Mouse (Mus musculus): Measurements from ENCODE around the gene Grhpr. TPM values are rescaled to one million over a fixed set of nuclear protein-coding genes. Genes with fewer than 3 reads are reported as not detected.
"Not testable (repeated sequence)": the region's sequence is repeated elsewhere in the genome, so short reads cannot be mapped to it uniquely, and the experiment has no call there.

The Grhpr gene
- polyA plus RNA-seq, 1 experiment from 2014 or later = 38.2 TPM

GRCm38 (mm10) chr4:44946126-44946525, 35.1 kb upstream of the Grhpr start:
- not testable (repeated sequence) for H3K27me3 ChIP-seq (ENCODE audit: control insufficient read depth, insufficient read depth, low read length); H3K9ac ChIP-seq (ENCODE audit: low read length); H3K9me3 ChIP-seq (ENCODE audit: control insufficient read depth, low read length); H3K27ac ChIP-seq (ENCODE audit: low read depth, low read length); H3K4me2 ChIP-seq; H3K4me1 ChIP-seq (ENCODE audit: control insufficient read depth, insufficient read depth, low read length); DNase-seq (ENCODE audit: low spot score, missing footprints); ATAC-seq (ENCODE audit: low FRiP score); H3K4me3 ChIP-seq (ENCODE audit: low read depth, low read length); H3K36me3 ChIP-seq (ENCODE audit: control insufficient read depth, insufficient read depth, low read length)
- 98% methylated on average over 2 of the region's 2 CpGs for WGBS

- no peaks in the 10 kb centered on the region for H3K27me3 ChIP-seq (ENCODE audit: control insufficient read depth, insufficient read depth, low read length)
- H3K4me3 ChIP-seq (ENCODE audit: low read depth, low read length) = no peak overlapping the region
- no peak overlapping the region for H3K27ac ChIP-seq (ENCODE audit: low read depth, low read length)
- DNase-seq (ENCODE audit: low spot score, missing footprints) = no peak
- H3K4me2 ChIP-seq = no peak overlapping the region
- no peaks in the 10 kb centered on the region for H3K9me3 ChIP-seq (ENCODE audit: control insufficient read depth, low read length)
- no peak for ATAC-seq (ENCODE audit: low FRiP score)
- WGBS = 88% methylated on average over 5 of the region's 5 CpGs
- no peaks in the 10 kb centered on the region for H3K4me1 ChIP-seq (ENCODE audit: control insufficient read depth, insufficient read depth, low read length)
- H3K9ac ChIP-seq (ENCODE audit: low read length) = no peak overlapping the region
- H3K36me3 ChIP-seq (ENCODE audit: control insufficient read depth, insufficient read depth, low read length) = no peaks in the 10 kb centered on the region
Observed at GRCm38 (mm10) chr4:44947464-44947863, 33.7 kb upstream of the Grhpr start.

GRCm38 (mm10) chr4:44948314-44948713, 32.9 kb upstream of the Grhpr start:
- H3K4me3 ChIP-seq (ENCODE audit: low read depth, low read length) = no peak overlapping the region
- H3K27ac ChIP-seq (ENCODE audit: low read depth, low read length) = no peak overlapping the region
- no peak overlapping the region for H3K9ac ChIP-seq (ENCODE audit: low read length)
- no peaks in the 10 kb centered on the region for H3K27me3 ChIP-seq (ENCODE audit: control insufficient read depth, insufficient read depth, low read length)
- H3K9me3 ChIP-seq (ENCODE audit: control insufficient read depth, low read length) = no peaks in the 10 kb centered on the region
- DNase-seq (ENCODE audit: low spot score, missing footprints) (peak; percentile 73), ATAC-seq (ENCODE audit: low FRiP score) (no peak)
- H3K36me3 ChIP-seq (ENCODE audit: control insufficient read depth, insufficient read depth, low read length) = no peaks in the 10 kb centered on the region
- no peak overlapping the region for H3K4me2 ChIP-seq
- 94% methylated on average over 1 of the region's 1 CpGs for WGBS
- H3K4me1 ChIP-seq (ENCODE audit: control insufficient read depth, insufficient read depth, low read length) = no peaks in the 10 kb centered on the region

- Histone ChIP-seq H3K4me3 (ENCODE audit: low read depth, low read length) (no peak overlapping the region), H3K27ac (ENCODE audit: low read depth, low read length) (no peak overlapping the region), H3K27me3 (ENCODE audit: control insufficient read depth, insufficient read depth, low read length) (no peaks in the 10 kb centered on the region), H3K4me2 (no peak overlapping the region), H3K9ac (ENCODE audit: low read length) (no peak overlapping the region), H3K36me3 (ENCODE audit: control insufficient read depth, insufficient read depth, low read length) (no peaks in the 10 kb centered on the region), H3K4me1 (ENCODE audit: control insufficient read depth, insufficient read depth, low read length) (no peaks in the 10 kb centered on the region), H3K9me3 (ENCODE audit: control insufficient read depth, low read length) (no peaks in the 10 kb centered on the region)
- peak; percentile 81 for DNase-seq (ENCODE audit: low spot score, missing footprints)
- WGBS = 75% methylated on average over 9 of the region's 9 CpGs
- ATAC-seq (ENCODE audit: low FRiP score) = no peak
Observed at GRCm38 (mm10) chr4:44953041-44953440, 28.2 kb upstream of the Grhpr start.

GRCm38 (mm10) chr4:44958776-44959175, 22.4 kb upstream of the Grhpr start:
- Histone ChIP-seq H3K27me3 (ENCODE audit: control insufficient read depth, insufficient read depth, low read length) (no peaks in the 10 kb centered on the region), H3K4me3 (ENCODE audit: low read depth, low read length) (no peak overlapping the region), H3K36me3 (ENCODE audit: control insufficient read depth, insufficient read depth, low read length) (no peaks in the 10 kb centered on the region), H3K4me2 (no peak overlapping the region), H3K9ac (ENCODE audit: low read length) (no peak overlapping the region), H3K27ac (ENCODE audit: low read depth, low read length) (no peak overlapping the region), H3K4me1 (ENCODE audit: control insufficient read depth, insufficient read depth, low read length) (no peaks in the 10 kb centered on the region), H3K9me3 (ENCODE audit: control insufficient read depth, low read length) (no peaks in the 10 kb centered on the region)
- DNase-seq (ENCODE audit: low spot score, missing footprints) (no peak), ATAC-seq (ENCODE audit: low FRiP score) (no peak)
- WGBS = 90% methylated on average over 9 of the region's 9 CpGs

GRCm38 (mm10) chr4:44959220-44959619, 22.0 kb upstream of the Grhpr start:
- H3K4me1 ChIP-seq (ENCODE audit: control insufficient read depth, insufficient read depth, low read length) = no peaks in the 10 kb centered on the region
- H3K4me2 ChIP-seq = no peak overlapping the region
- ATAC-seq (ENCODE audit: low FRiP score) = no peak
- 89% methylated on average over 13 of the region's 13 CpGs for whole genome bisulfite sequencing
- H3K9me3 ChIP-seq (ENCODE audit: control insufficient read depth, low read length) = no peaks in the 10 kb centered on the region
- no peaks in the 10 kb centered on the region for H3K27me3 ChIP-seq (ENCODE audit: control insufficient read depth, insufficient read depth, low read length)
- H3K4me3 ChIP-seq (ENCODE audit: low read depth, low read length) = no peak overlapping the region
- H3K9ac ChIP-seq (ENCODE audit: low read length) = no peak overlapping the region
- H3K36me3 ChIP-seq (ENCODE audit: control insufficient read depth, insufficient read depth, low read length) = no peaks in the 10 kb centered on the region
- H3K27ac ChIP-seq (ENCODE audit: low read depth, low read length) = no peak overlapping the region
- no peak for DNase-seq (ENCODE audit: low spot score, missing footprints)

GRCm38 (mm10) chr4:44963156-44963555, 18.0 kb upstream of the Grhpr start:
- 81% methylated on average over 11 of the region's 11 CpGs for WGBS
- ATAC-seq (ENCODE audit: low FRiP score) (no peak), DNase-seq (ENCODE audit: low spot score, missing footprints) (peak; percentile 35)
- H3K36me3 ChIP-seq (ENCODE audit: control insufficient read depth, insufficient read depth, low read length) = no peaks in the 10 kb centered on the region
- no peaks in the 10 kb centered on the region for H3K9me3 ChIP-seq (ENCODE audit: control insufficient read depth, low read length)
- no peak overlapping the region for H3K27ac ChIP-seq (ENCODE audit: low read depth, low read length)
- no peak overlapping the region for H3K4me3 ChIP-seq (ENCODE audit: low read depth, low read length)
- no peaks in the 10 kb centered on the region for H3K4me1 ChIP-seq (ENCODE audit: control insufficient read depth, insufficient read depth, low read length)
- no peak overlapping the region for H3K4me2 ChIP-seq
- H3K27me3 ChIP-seq (ENCODE audit: control insufficient read depth, insufficient read depth, low read length) = no peaks in the 10 kb centered on the region
- H3K9ac ChIP-seq (ENCODE audit: low read length) = no peak overlapping the region

- DNase-seq (ENCODE audit: low spot score, missing footprints) = no peak
- H3K4me2 ChIP-seq = no peak overlapping the region
- no peaks in the 10 kb centered on the region for H3K9me3 ChIP-seq (ENCODE audit: control insufficient read depth, low read length)
- WGBS = 92% methylated on average over 2 of the region's 2 CpGs
- no peaks in the 10 kb centered on the region for H3K36me3 ChIP-seq (ENCODE audit: control insufficient read depth, insufficient read depth, low read length)
- no peak for ATAC-seq (ENCODE audit: low FRiP score)
- no peaks in the 10 kb centered on the region for H3K4me1 ChIP-seq (ENCODE audit: control insufficient read depth, insufficient read depth, low read length)
- H3K4me3 ChIP-seq (ENCODE audit: low read depth, low read length) = no peak overlapping the region
- no peaks in the 10 kb centered on the region for H3K27me3 ChIP-seq (ENCODE audit: control insufficient read depth, insufficient read depth, low read length)
- H3K9ac ChIP-seq (ENCODE audit: low read length) = no peak overlapping the region
- no peak overlapping the region for H3K27ac ChIP-seq (ENCODE audit: low read depth, low read length)
Observed at GRCm38 (mm10) chr4:44965175-44965574, 16.0 kb upstream of the Grhpr start.

GRCm38 (mm10) chr4:44965736-44966135, 15.5 kb upstream of the Grhpr start:
- DNase-seq (ENCODE audit: low spot score, missing footprints) (no peak), ATAC-seq (ENCODE audit: low FRiP score) (no peak)
- Histone ChIP-seq H3K27me3 (ENCODE audit: control insufficient read depth, insufficient read depth, low read length) (no peaks in the 10 kb centered on the region), H3K9ac (ENCODE audit: low read length) (no peak overlapping the region), H3K4me3 (ENCODE audit: low read depth, low read length) (no peak overlapping the region), H3K27ac (ENCODE audit: low read depth, low read length) (no peak overlapping the region), H3K4me2 (no peak overlapping the region), H3K9me3 (ENCODE audit: control insufficient read depth, low read length) (no peaks in the 10 kb centered on the region), H3K36me3 (ENCODE audit: control insufficient read depth, insufficient read depth, low read length) (no peaks in the 10 kb centered on the region), H3K4me1 (ENCODE audit: control insufficient read depth, insufficient read depth, low read length) (no peaks in the 10 kb centered on the region)
- WGBS = 87% methylated on average over 3 of the region's 3 CpGs

GRCm38 (mm10) chr4:44967402-44967801, 13.8 kb upstream of the Grhpr start:
- H3K4me2 ChIP-seq = no peak overlapping the region
- DNase-seq (ENCODE audit: low spot score, missing footprints) = no peak
- 0 out of 2 replicates have a peak, but pooled peaks cover 2% of the 10 kb centered on the region for H3K4me1 ChIP-seq (ENCODE audit: control insufficient read depth, insufficient read depth, low read length)
- no peak overlapping the region for H3K9ac ChIP-seq (ENCODE audit: low read length)
- no peak for ATAC-seq (ENCODE audit: low FRiP score)
- no peak overlapping the region for H3K4me3 ChIP-seq (ENCODE audit: low read depth, low read length)
- H3K9me3 ChIP-seq (ENCODE audit: control insufficient read depth, low read length) = no peaks in the 10 kb centered on the region
- WGBS = 81% methylated on average over 8 of the region's 8 CpGs
- no peaks in the 10 kb centered on the region for H3K27me3 ChIP-seq (ENCODE audit: control insufficient read depth, insufficient read depth, low read length)
- no peak overlapping the region for H3K27ac ChIP-seq (ENCODE audit: low read depth, low read length)
- no peaks in the 10 kb centered on the region for H3K36me3 ChIP-seq (ENCODE audit: control insufficient read depth, insufficient read depth, low read length)
